Mouse (Mus musculus): ENCODE results near the gene Dhrs7c.

Dhrs7c gene

DNA sequence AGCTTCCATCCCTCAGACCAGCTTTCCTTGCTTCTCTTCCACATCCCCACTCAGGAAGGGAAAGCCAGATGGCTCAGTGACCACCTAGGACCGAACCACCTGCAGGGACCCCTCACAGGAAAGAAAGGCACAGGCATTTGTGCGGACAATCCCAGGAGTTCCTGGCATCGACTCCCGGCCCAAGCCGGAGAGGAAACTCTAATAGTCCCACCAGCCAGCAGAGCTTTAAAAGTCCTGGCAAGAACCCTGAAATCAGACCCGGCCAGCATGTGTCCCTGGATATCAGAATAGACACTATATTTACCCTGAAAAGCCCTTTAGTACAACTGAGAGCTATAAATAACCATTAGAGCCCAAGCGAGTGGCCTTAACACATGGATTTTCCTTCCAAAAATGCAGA, at the start of gene Dhrs7c:
Gene Dhrs7c, plus strand, starts transcription at position 257 of the 400 bp plus-strand sequence.
- no peak for TF ChIP-seq GATA4 (IDR thresholded peaks at IDR 0.05; ENCODE audit: insufficient replicate concordance, low read length)

DNA sequence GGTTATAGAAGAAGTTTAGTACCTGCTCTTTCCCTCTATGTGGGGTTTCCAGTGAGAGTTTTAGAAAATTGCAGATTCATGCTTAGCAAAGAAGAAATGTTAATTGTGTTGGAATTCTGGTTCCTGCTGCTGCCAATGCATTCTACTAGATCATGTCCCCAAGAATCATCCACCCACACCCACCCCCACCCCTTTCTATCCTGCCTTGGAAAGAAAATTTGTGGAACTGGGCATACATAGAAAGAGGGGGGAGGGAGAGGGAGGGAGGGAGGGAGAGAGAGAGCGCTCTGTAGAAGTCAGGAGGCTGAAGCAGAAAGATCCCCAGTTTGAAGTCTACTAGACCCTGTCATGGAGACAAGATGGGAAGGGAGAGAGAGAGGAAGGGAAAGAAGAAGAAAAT, 41.7 kb upstream of the Dhrs7c start:
- TF ChIP-seq GATA4 (IDR thresholded peaks at IDR 0.05; ENCODE audit: insufficient replicate concordance, low read length): no peak

DNA sequence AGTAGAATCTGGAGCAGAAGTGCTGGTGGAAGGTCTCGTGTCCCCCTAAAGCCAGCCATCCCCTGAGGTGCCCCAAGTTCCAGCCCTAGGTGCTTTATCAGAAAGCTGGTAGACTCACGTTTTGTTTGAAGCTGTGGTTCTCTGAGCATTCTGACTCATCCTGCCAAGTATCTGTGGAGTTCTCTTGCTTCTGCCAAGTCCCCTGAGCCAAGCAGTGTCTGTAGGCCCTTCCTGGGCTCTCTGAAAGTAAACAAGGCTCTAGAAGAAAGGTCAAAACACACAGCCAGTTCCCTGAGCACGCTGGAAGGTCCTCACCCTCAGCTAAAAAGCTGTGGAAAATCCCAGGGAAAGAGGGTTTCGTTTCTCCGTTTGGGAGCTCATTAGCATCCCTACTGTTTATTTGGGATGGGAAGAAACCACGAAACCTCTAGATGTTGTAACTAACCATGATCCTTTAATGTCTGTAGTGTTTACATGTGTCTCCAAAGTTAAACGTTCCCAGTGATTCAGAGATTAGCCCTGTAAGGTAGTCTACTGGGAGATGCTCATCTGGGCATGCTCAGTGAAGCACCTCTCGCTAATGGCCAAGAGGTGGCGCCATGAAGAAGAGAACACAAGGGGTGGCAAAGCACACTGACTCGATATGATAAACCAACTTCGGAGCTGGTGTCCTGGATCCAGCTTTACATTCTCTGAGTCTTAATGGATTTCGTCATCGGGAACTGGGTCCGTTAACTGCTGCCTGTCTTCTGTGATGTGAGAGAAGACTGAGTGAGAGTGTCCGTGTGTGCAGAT, 40.4 kb upstream of the Dhrs7c start:
- no peak for TF ChIP-seq GATA4 (IDR thresholded peaks at IDR 0.05; ENCODE audit: insufficient replicate concordance, low read length)

DNA sequence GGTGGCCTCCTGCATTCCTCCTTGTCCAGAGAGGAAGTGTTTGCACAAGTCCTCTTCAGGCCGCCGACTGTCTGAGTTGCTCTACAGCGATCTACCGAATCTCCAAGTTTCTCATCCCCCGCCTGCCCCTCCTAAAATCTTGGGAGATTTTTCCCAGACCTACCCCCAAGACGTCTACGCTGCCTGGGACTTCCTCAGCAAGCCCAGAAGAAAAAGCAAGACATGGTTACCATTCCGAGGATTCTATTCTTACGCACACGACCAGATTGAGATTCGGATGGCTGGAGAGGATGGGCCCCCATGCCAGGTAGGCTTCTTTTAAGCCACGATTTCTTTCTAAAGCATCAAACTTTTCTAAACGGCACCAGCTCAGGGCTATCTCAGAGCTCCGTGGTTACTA, 26.9 kb upstream of the Dhrs7c start, which contains the start of gene Glp2r:
Gene Glp2r, minus strand, starts transcription at position 101 of the 400 bp plus-strand sequence.
- no peak for TF ChIP-seq GATA4 (IDR thresholded peaks at IDR 0.05; ENCODE audit: insufficient replicate concordance, low read length)

DNA sequence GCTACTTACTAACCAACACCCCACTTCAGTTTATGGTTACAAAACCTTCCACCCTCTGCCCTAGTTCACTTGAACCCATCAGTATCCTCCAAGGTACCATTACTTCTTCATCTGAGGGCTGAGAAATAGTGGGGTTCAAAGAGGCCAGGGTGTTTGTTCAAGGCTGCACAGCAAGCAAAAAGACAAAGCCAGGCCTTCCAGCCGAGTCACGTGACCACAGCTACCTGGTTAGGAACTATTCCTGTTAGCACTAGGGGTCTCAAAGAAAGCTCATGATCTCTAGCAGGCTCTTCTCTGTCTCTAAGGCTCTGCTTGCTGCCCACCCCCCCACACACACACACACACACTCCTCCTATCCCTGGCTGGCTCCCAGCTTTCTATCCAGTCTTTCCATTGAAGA, 26.3 kb upstream of the Dhrs7c start:
- no peak for TF ChIP-seq GATA4 (IDR thresholded peaks at IDR 0.05; ENCODE audit: insufficient replicate concordance, low read length)

DNA sequence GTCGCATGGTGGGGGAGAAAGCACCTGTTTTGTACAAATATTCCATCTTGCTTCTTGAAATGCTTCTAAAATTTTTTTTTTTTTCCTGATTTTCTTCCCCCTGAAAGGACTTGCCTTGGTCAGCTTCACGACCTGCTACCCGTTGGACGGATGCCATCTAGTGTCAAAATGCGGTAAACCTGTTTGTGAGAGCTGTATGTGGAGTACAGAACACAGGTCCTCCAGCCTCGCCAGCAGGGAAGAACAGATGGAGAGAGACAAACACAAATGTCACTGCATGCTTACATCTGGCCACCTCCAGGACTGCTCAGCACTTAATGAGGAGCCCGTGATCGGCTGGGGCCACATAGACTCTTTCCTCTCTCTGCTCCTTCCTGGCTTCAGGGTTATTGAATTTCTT, 25.4 kb upstream of the Dhrs7c start:
- no peak for TF ChIP-seq GATA4 (IDR thresholded peaks at IDR 0.05; ENCODE audit: insufficient replicate concordance, low read length)

DNA sequence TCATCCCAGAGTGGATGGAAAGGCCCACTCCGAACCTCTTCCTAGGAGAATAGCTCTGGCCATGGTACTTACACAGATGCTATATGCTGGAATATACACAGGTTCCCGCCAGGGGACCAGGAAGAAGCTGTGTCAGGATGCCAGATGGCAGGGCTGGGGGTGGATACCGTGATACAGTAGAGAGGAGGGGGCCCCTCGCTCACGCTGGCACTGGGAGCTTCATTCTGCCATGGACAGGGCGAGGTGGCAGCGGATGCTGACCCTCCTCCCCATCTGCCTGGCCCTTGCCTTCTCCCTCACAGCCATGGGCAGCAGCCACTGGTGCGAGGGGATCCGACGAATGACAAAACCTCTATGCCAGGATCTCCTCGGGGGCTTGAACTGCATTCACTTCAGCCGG, 23.6 kb upstream of the Dhrs7c start, which contains the start of gene Gsg1l2:
Gene Gsg1l2, plus strand, starts transcription at position 230 of the 400 bp plus-strand sequence.
- no peak for TF ChIP-seq GATA4 (IDR thresholded peaks at IDR 0.05; ENCODE audit: insufficient replicate concordance, low read length)

DNA sequence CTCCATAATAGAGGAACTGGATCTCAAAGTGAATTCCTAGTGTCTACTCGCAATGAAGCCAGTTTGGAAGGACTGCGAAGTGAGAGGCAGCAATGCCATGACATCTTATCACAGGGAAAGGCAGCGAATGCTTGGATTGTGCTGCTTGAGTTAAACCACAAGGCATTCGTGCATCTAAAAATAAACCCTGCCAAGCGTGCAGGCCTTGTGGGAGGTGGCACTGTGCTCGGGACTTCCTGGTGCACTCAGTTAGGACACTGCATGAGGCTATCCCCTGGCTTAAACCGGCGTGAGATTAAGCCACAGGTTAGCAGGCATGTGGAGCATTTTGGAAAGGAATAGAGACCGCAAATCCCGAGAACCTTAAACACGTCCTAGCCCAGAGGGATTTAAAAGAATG, 7.8 kb upstream of the Dhrs7c start:
- TF ChIP-seq GATA4 (IDR thresholded peaks at IDR 0.05; ENCODE audit: insufficient replicate concordance, low read length): no peak

DNA sequence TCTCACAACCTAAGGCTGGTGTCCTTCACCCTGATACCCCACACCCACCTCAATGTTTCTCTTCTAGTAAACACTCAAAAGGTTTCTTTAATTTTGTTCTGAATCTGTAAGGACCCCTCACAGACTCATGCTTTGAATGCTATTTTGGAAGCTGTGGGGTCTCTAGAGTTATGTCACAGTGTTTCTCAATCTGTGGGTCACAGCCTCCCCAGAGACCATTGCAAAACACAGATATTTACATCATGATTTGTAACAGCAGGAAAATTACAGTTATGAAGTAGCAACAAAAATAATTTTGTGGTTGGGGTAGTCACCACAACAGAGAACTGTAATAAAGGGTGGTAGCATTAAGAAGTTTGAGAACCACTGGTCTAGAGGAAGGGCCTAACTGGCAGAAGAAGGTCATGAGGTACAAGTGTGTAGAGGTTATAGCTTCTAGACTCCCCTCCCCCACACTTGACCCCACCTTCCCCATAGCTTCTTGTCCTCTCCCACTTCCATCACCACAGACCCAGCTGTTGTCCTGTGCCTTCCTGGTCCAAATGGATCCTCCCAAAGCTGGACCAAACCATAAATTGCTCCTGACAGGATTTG, 2.2 kb downstream of the Dhrs7c start:
- no peak for TF ChIP-seq GATA4 (IDR thresholded peaks at IDR 0.05; ENCODE audit: insufficient replicate concordance, low read length)

DNA sequence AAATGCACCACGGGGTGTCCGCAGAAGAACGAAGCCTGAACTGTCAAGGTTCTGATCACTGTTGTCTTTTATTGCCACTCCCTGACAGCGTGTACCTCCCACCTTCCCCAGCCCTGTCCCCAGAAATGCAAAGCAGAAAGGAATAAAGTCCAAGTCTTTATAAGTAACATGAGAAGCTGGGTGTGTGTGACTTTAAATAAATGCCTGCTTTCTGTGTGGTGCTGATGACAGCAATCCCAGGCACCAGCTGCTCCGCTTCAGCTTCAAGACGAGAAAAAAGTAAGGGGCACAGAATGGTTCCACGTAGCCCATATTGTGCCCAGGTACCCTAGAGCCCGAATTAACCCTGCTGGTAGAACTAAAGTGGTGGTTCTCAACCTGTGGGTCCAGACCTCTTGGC, 3.2 kb downstream of the Dhrs7c start:
- no peak for TF ChIP-seq GATA4 (IDR thresholded peaks at IDR 0.05; ENCODE audit: insufficient replicate concordance, low read length)

DNA sequence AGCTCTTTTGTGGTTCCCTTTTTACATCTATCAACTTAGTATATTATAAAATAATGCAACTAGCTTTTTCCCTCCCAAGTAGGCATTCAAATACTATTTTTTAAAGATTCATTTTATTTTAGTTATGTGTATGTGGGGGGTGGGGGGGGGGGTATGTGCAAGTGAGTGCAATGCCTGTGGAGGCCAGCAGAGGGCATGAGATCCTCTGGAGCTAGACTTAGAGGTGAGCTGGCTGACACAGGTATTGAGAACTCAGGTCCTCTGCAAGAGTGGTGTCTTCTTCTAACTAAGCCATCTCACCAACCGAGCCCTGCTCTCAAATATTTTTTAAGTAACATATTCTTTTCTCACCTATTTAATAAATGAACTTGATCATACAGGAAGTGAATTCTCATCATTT, 7.6 kb downstream of the Dhrs7c start:
- no peak for TF ChIP-seq GATA4 (IDR thresholded peaks at IDR 0.05; ENCODE audit: insufficient replicate concordance, low read length)

DNA sequence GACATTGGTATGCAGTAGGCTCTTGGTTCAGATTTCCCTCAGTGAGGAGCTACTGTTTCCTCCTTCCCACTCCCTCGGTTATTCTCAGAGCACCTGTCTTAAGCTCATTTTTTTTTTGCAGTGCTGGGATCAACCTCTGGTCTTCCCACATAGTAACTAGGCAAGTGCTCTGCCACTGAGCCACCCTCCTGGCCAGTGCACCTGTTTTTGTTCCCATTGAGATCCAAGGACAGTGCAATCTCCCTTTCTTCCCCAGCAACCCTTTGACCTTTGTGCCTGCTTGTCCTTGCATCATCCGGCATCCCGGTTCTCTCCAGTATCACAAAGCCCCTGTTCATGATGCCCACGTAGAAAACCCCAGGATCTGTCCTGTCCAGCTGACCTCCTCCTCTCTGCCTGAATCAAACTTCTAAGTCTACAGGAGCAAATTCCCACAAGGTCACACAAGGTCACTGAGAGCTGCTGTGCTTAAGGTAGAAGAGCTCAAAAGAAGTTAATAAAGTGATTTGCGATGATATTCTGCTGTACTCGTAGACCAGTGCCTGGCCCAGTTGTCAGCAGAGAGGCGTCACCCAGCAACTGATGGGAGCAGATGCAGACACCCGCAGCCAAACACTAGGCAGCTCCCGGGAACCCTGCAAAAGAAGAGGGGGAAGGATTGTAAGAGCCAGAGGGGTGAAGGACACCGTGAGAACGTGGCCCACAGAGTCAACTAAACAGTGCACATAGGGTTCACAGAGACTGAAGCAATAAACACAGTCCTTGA, 9.0 kb downstream of the Dhrs7c start:
- no peak for TF ChIP-seq GATA4 (IDR thresholded peaks at IDR 0.05; ENCODE audit: insufficient replicate concordance, low read length)

DNA sequence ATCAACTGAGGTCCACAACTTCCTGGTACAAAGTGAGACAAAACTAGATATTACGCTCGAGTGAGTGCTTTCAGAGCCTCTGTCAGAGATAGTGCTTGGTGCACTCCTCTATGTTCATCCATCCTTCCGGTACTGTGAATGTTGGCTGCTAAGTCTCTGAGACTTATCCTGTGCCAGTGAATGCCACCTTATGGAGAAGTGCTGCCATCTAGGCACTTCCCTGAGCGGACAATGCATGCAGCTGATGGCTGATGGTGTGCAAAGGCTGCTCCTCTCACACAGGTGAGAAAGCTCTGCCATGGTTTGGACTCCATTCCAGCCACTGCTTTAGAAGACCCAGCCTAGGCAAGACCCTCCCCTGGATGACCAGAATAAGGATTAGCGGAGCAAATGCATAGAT, 10.1 kb downstream of the Dhrs7c start:
- no peak for TF ChIP-seq GATA4 (IDR thresholded peaks at IDR 0.05; ENCODE audit: insufficient replicate concordance, low read length)

DNA sequence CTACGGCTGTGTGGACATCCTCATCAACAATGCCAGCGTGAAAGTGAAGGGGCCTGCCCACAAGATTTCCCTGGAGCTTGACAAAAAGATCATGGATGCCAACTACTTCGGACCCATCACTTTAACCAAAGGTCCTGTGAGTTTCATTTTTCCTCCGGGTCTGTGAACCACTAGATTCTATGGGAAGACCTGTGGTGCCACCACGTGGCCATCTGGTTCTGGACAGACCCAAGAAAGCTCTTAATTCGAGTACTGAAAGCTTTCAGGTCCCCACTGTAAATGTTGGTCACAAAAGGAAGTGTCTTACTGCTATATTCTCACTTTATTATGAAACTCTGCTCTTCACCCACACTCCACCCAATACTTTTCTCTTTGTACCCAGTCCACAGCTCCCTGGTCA, 13.5 kb downstream of the Dhrs7c start:
- TF ChIP-seq GATA4 (IDR thresholded peaks at IDR 0.05; ENCODE audit: insufficient replicate concordance, low read length): no peak

DNA sequence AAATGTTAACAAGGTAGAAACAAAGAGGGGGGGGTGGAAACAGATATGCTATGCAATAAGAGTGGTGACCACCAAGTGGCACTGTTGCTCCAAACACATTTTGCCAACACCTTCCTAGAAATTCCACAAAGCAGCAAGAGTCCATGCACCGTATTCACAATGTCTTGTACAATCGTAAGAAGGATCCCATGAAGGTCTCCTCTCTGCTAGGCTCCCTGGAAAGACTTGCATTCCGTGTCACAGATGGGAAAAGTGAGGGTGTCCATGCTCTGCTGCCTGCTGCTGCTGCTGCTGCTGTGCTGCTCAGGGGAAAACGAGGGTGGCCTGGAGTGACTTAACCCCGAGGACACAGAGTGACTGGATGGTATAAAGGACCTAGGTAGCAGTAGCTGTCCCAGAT, 21.6 kb downstream of the Dhrs7c start:
- TF ChIP-seq GATA4 (IDR thresholded peaks at IDR 0.05; ENCODE audit: insufficient replicate concordance, low read length): no peak

DNA sequence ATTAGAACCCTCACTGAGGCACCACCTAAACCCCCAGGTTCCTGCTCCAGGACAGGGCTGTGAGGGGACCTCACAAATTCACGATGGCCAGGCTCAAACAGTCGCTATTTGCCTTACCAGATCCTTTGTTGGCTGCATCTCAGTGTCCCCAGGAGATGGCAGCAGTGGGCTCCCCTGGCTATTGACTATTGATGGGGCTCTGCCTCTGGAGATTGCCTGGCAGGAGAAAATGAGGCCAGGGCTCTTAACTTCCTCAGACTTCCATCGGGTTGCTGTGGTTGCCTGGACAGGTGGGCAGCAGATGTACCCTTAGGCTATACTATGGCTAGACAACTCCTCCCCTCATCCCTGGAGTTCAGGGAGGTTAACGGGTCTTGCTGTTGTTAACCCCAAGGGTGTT, 22.2 kb downstream of the Dhrs7c start:
- TF ChIP-seq GATA4 (IDR thresholded peaks at IDR 0.05; ENCODE audit: insufficient replicate concordance, low read length): no peak

All from liver, adult (tissue).